In the genomic region with DNA sequence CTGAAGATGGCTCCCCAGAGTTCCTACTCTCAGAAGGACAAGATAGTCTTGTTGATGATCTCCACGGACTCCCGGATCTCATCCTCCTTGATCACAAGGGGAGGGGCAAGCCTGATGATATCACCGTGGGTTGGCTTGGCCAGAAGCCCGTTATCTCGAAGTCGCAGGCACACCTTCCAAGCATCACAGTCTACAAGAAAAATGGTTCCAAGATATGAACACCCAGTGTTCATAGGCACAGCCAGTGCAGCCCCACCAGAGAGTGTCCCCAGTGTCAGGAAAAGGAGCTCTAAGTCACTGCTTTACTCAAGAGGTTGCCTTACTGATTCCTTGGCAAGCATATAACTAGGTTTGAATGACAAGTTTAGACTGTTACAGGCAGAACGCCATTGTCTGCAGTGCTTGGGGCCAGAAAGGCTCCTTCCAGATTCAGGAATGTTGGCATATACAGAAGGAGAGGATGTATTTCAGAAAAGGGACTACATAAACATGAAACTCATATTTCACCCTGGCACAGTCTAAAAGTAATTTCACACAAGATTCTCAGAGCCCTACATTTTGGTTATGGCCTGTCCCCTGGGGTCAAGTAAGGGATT, we compare ENCODE assay signal across 33 mouse cellular contexts. TPM values are rescaled to one million over a fixed set of nuclear protein-coding genes. Genes with fewer than 3 reads are reported as not detected.
DNase-seq lines count a peak whose midpoint lies in the region; ATAC-seq and TF ChIP-seq lines count a peak whose summit lies in the region.
"Had no signal": no experiment of that assay in that cellular context is flagged by ENCODE, and none has a peak within 500 bp of the region (broad histone marks: within the 10 kb centered on the region; RNA-seq: fewer than 3 reads in every experiment).

No protein-coding gene starts in this region.

- 65% methylated on average over 7 of the region's 7 CpGs for WGBS in embryonic facial prominence, embryonic 15.5 days
- 65% methylated on average over 7 of the region's 7 CpGs for WGBS in liver, embryonic 11.5 days
- WGBS in liver, postnatal 0 days (ENCODE audit: insufficient replicate concordance): 58% methylated on average over 7 of the region's 7 CpGs

- no peak overlapping the region for H3K4me2 ChIP-seq in embryonic facial prominence, embryonic 15.5 days (replicated peaks)
- no peak overlapping the region for H3K4me2 ChIP-seq in liver, embryonic 11.5 days
- no peak overlapping the region for H3K4me2 ChIP-seq in liver, postnatal 0 days (ENCODE audit: low read depth, low read length)
- H3K4me2 ChIP-seq: forebrain, embryonic 13.5 days; hindbrain, embryonic 14.5 days; neural tube, embryonic 13.5 days; stomach, embryonic 15.5 days had no signal

- H3K9ac ChIP-seq in embryonic facial prominence, embryonic 15.5 days: no peak overlapping the region
- H3K9ac ChIP-seq in liver, embryonic 11.5 days (ENCODE audit: low read depth, low read length): peak overlapping the region; percentile 6; the same call in 1 of the 2 replicates
- H3K9ac ChIP-seq in liver, postnatal 0 days (replicated peaks): no peak overlapping the region
- H3K9ac ChIP-seq: forebrain, embryonic 13.5 days; hindbrain, embryonic 14.5 days; neural tube, embryonic 13.5 days; stomach, embryonic 15.5 days had no signal

- peak overlapping the region; percentile 89 for H3K27ac ChIP-seq in gastrocnemius, adult 2 months
- H3K27ac ChIP-seq in embryonic facial prominence, embryonic 15.5 days (replicated peaks): peak overlapping the region; percentile 48; the same call in 1 of the 2 replicates
- H3K27ac ChIP-seq in liver, embryonic 11.5 days (ENCODE audit: low read depth, low read length): no peak overlapping the region
- H3K27ac ChIP-seq in liver, postnatal 0 days (ENCODE audit: low read depth): no peak overlapping the region
- H3K27ac ChIP-seq: forebrain, embryonic 13.5 days; hindbrain, embryonic 14.5 days; kidney, postnatal 0 days; left cerebral cortex, adult 2 months; neural tube, embryonic 13.5 days; stomach, embryonic 15.5 days had no signal

- no peak for TF ChIP-seq CTCF in gastrocnemius, adult 2 months (IDR thresholded peaks at IDR 0.05)
- TF ChIP-seq CTCF in liver, postnatal 0 days (IDR thresholded peaks at IDR 0.05; ENCODE audit: low read depth): no peak

- intact Hi-C loops in gastrocnemius, adult 2 months (cut with DNase I): loop anchor here (10.0 kb wide), 1 partner anchor 1013 kb away; a partner anchor contains a TSS

- no peak for ATAC-seq in embryonic facial prominence, embryonic 15.5 days (ENCODE audit: insufficient number of reproducible peaks, low FRiP score, low TSS enrichment, low read depth)
- peak; percentile 85 for ATAC-seq in liver, embryonic 11.5 days (replicated peaks; ENCODE audit: low FRiP score)
- peak; percentile 40; the same call in 1 of the 2 replicates for ATAC-seq in liver, postnatal 0 days
- ATAC-seq: CD4-positive, CD25-positive, alpha-beta regulatory T cell, adult 4 months; forebrain, embryonic 13.5 days; inflammation-experienced regulatory T-cells, adult 6 months; midbrain, embryonic 16.5 days had no signal

- peaks cover 55% of the 10 kb centered on the region for H3K36me3 ChIP-seq in embryonic facial prominence, embryonic 15.5 days
- peaks cover 42% of the 10 kb centered on the region for H3K36me3 ChIP-seq in liver, embryonic 11.5 days (ENCODE audit: control insufficient read depth, insufficient read depth, low read length)
- peaks cover 47% of the 10 kb centered on the region for H3K36me3 ChIP-seq in liver, postnatal 0 days (replicated peaks; ENCODE audit: insufficient read depth, low read length)

- DNase-seq in gastrocnemius, adult 2 months: peak; percentile 59
- no peak for DNase-seq in gastrocnemius, postnatal 25 days
- DNase-seq in liver, embryonic 11.5 days (ENCODE audit: low spot score): no peak
- no peak for DNase-seq in liver, postnatal 0 days
- DNase-seq in cerebellum, adult 9-10 months: no peak
- DNase-seq in left cerebral cortex, adult 9 months (ENCODE audit: low spot score in 2 of 2): no peak
- DNase-seq in right cerebral cortex, postnatal 25 days: no peak
- DNase-seq: adrenal gland, postnatal 25 days; cerebellum, adult 11-12 months; cerebellum, postnatal 25 days; gastrocnemius, postnatal 36 days; heart, postnatal 36 days; kidney, adult 2 months; layer of hippocampus, adult 9-11 months; left cerebral cortex, postnatal 4 days; lung, adult 2 months; lung, postnatal 36 days; retina, postnatal 1 day; right cerebral cortex, postnatal 4 days had no signal

- H3K9me3 ChIP-seq in embryonic facial prominence, embryonic 15.5 days (replicated peaks): no peaks in the 10 kb centered on the region
- no peaks in the 10 kb centered on the region for H3K9me3 ChIP-seq in liver, embryonic 11.5 days (ENCODE audit: control insufficient read depth, low read length)
- H3K9me3 ChIP-seq in liver, postnatal 0 days (ENCODE audit: low read length): no peaks in the 10 kb centered on the region
- H3K9me3 ChIP-seq: forebrain, embryonic 13.5 days; neural tube, embryonic 13.5 days; stomach, embryonic 15.5 days had no signal

- H3K4me3 ChIP-seq in gastrocnemius, adult 2 months: 0 out of 2 replicates have a peak overlapping the region, but pooled peaks have one; percentile 1
- no peak overlapping the region for H3K4me3 ChIP-seq in embryonic facial prominence, embryonic 15.5 days (replicated peaks)
- no peak overlapping the region for H3K4me3 ChIP-seq in liver, embryonic 11.5 days (ENCODE audit: low read depth, low read length)
- H3K4me3 ChIP-seq in liver, postnatal 0 days (ENCODE audit: low read depth, low read length): no peak overlapping the region
- H3K4me3 ChIP-seq: forebrain, embryonic 13.5 days; left cerebral cortex, adult 2 months; myocyte; neural tube, embryonic 13.5 days; stomach, embryonic 15.5 days had no signal

- TF ChIP-seq EP300 in liver, postnatal 0 days (IDR thresholded peaks at IDR 0.05; ENCODE audit: low read depth): no peak

- H3K4me1 ChIP-seq in embryonic facial prominence, embryonic 15.5 days: peaks cover 12% of the 10 kb centered on the region; the same call in 1 of the 2 replicates
- H3K4me1 ChIP-seq in liver, embryonic 11.5 days (replicated peaks; ENCODE audit: control insufficient read depth, insufficient read depth, low read length): peaks cover 11% of the 10 kb centered on the region
- H3K4me1 ChIP-seq in liver, postnatal 0 days (ENCODE audit: insufficient read depth): no peaks in the 10 kb centered on the region; the same call in 1 of the 2 replicates
- H3K4me1 ChIP-seq: forebrain, embryonic 13.5 days; neural tube, embryonic 13.5 days; stomach, embryonic 15.5 days had no signal

- no peaks in the 10 kb centered on the region for H3K27me3 ChIP-seq in embryonic facial prominence, embryonic 15.5 days
- H3K27me3 ChIP-seq in liver, embryonic 11.5 days (replicated peaks; ENCODE audit: control insufficient read depth, insufficient read depth, low read length): no peaks in the 10 kb centered on the region
- H3K27me3 ChIP-seq in liver, postnatal 0 days (ENCODE audit: insufficient read depth, low read length): peaks cover 9% of the 10 kb centered on the region; the same call in 1 of the 2 replicates
- H3K27me3 ChIP-seq: forebrain, embryonic 13.5 days; neural tube, embryonic 13.5 days; stomach, embryonic 15.5 days had no signal

RNA-seq across cellular contexts. Expression of a gene that starts 18.0 kb away (rescaled TPM):
- 100 to 1,000 TPM; 155 to 159 TPM for total RNA-seq in gastrocnemius, adult 2 months (2021)
- 100 to 1,000 TPM; 156 TPM for total RNA-seq in gastrocnemius, postnatal 25 days (2021)
- polyA plus RNA-seq in embryonic facial prominence, embryonic 15.5 days (2015; fragmentation: Nextera tagmentation; extraction: Ambion mirVana): 225 and 237 TPM in 2 replicates
- polyA plus RNA-seq in liver, embryonic 11.5 days (2014; fragmentation: Nextera tagmentation; extraction: Ambion mirVana): 157 and 179 TPM in 2 replicates
- polyA plus RNA-seq in liver, postnatal 0 days (2015; fragmentation: Nextera tagmentation; extraction: Ambion mirVana): 43.8 and 44.6 TPM in 2 replicates

RNA-seq across cellular contexts. Expression of a gene that starts 41.2 kb away (rescaled TPM):
- not detected for total RNA-seq in gastrocnemius, adult 2 months (2021)
- not detected for total RNA-seq in gastrocnemius, postnatal 25 days (2021)
- 0.05 TPM in 1 of 2 replicates, not detected in the other for polyA plus RNA-seq in embryonic facial prominence, embryonic 15.5 days (2015; fragmentation: Nextera tagmentation; extraction: Ambion mirVana)
- polyA plus RNA-seq in liver, embryonic 11.5 days (2014; fragmentation: Nextera tagmentation; extraction: Ambion mirVana): not detected in 2 replicates
- not detected in 2 replicates for polyA plus RNA-seq in liver, postnatal 0 days (2015; fragmentation: Nextera tagmentation; extraction: Ambion mirVana)
- total RNA-seq: adrenal gland, postnatal 25 days; gastrocnemius, postnatal 36 days; heart, adult 8-10 months; heart, postnatal 36 days; left cerebral cortex, adult 2 months; left cerebral cortex, postnatal 4 days had no signal
- polyA plus RNA-seq: CD4-positive, CD25-positive, alpha-beta regulatory T cell, adult 4 months; heart, embryonic 14.5 days; inflammation-experienced regulatory T-cells, adult 6 months; kidney, adult 2 months; large intestine, adult 2 months; lung, adult 2 months; myocyte had no signal

RNA-seq across cellular contexts. Expression of a gene that starts 52.2 kb away (rescaled TPM):
- total RNA-seq in gastrocnemius, adult 2 months (2021): 10 to 100 TPM; 10.8 to 11.1 TPM
- 10 to 100 TPM; 12.5 to 13.2 TPM for total RNA-seq in gastrocnemius, postnatal 25 days (2021)
- polyA plus RNA-seq in embryonic facial prominence, embryonic 15.5 days (2015; fragmentation: Nextera tagmentation; extraction: Ambion mirVana): 14.4 and 17.4 TPM in 2 replicates
- polyA plus RNA-seq in liver, embryonic 11.5 days (2014; fragmentation: Nextera tagmentation; extraction: Ambion mirVana): 15.8 TPM in 2 replicates
- polyA plus RNA-seq in liver, postnatal 0 days (2015; fragmentation: Nextera tagmentation; extraction: Ambion mirVana): 9.0 and 10.4 TPM in 2 replicates

Comparison
In these comparisons a context has a peak if more than half of its experiments do, and no peak if none do; other contexts are left out.
1. H3K27ac ChIP-seq: peak in gastrocnemius, adult 2 months (single experiment) and embryonic facial prominence, embryonic 15.5 days (single experiment); none in liver, embryonic 11.5 days (single experiment) and liver, postnatal 0 days (single experiment).